Mouse (Mus musculus): ENCODE measurements around the gene Nos2.

GRCm38 (mm10) chr11:78968121-78968520 lies 47.5 kb downstream of the Nos2 start:
- TF ChIP-seq GATA1 (IDR thresholded peaks at IDR 0.05; ENCODE audit: borderline replicate concordance, low read length) (no peak), CTCF (IDR thresholded peaks at IDR 0.05; ENCODE audit: low read depth, low read length) (no peak), TAL1 (conservative IDR thresholded peaks at IDR 0.05; ENCODE audit: low read depth, low read length) (no peak)
